13 mouse cellular contexts compared by ENCODE assay signal in genomic region chr16:52023417-52023816, GRCm38 (mm10).
"Had no signal": no experiment of that assay in that cellular context is flagged by ENCODE, and none has a peak within 500 bp of the region (broad histone marks: within the 10 kb centered on the region; RNA-seq: fewer than 3 reads in every experiment).

No protein-coding gene starts in this region.

- H3K4me1 ChIP-seq: kidney, embryonic 15.5 days; liver, embryonic 13.5 days had no signal

- H3K9ac ChIP-seq: kidney, embryonic 15.5 days; liver, embryonic 13.5 days had no signal

- H3K27ac ChIP-seq: kidney, embryonic 15.5 days; left cerebral cortex, adult 2 months; liver, embryonic 13.5 days had no signal

- H3K27me3 ChIP-seq: kidney, embryonic 15.5 days; liver, embryonic 13.5 days had no signal

- H3K36me3 ChIP-seq: kidney, embryonic 15.5 days; liver, embryonic 13.5 days had no signal

- H3K4me3 ChIP-seq: kidney, embryonic 15.5 days; left cerebral cortex, adult 2 months; liver, embryonic 13.5 days had no signal

- DNase-seq: kidney, adult 8-10 months; kidney, postnatal 10 days; kidney, postnatal 36 days; layer of hippocampus, postnatal 36 days; liver, embryonic 13.5 days; lung, adult 2 months; lung, postnatal 14 days; lung, postnatal 4 days; midbrain, embryonic 14.5 days; thymus, adult 18-20 months; thymus, postnatal 36 days had no signal

- H3K9me3 ChIP-seq: kidney, embryonic 15.5 days; liver, embryonic 13.5 days had no signal

- H3K4me2 ChIP-seq: kidney, embryonic 15.5 days; liver, embryonic 13.5 days had no signal
